Mouse (Mus musculus) retina, embryonic 14.5 days (tissue): ENCODE measurements at regions not wholly inside any gene's neighbourhood (a gene's known extent, or its start where the extent isn't known, plus 50 kb on each side); places are given as distances from the start of the nearest gene placed in this dataset.

Source experiments
- DNase-seq: peaks from one replicate; pipeline ENCODE4 v3.0.0-alpha.2; 2015; ENCODE audit warnings: low spot score

DNA sequence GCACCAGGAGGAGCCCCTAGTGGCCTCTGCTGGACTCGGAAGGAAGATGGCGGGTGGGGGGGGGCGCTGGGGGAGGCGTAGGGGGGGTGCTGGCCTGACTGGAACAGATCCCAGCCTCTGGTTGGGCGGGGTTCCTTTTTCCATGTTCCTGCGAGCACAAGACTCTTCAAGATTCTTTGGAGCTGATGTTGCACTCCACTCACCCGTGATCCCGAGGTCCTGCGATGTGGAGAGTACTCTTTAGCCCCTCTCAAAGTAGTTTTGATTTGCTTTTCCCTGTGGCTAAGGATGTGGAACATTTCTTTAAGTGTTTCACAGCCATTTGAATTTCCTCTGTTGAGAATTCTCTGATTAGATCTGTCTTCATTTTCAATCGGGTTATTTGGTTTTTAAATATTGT lies 269.8 kb upstream of the 2610301B20Rik start:
- no peak for DNase-seq

DNA sequence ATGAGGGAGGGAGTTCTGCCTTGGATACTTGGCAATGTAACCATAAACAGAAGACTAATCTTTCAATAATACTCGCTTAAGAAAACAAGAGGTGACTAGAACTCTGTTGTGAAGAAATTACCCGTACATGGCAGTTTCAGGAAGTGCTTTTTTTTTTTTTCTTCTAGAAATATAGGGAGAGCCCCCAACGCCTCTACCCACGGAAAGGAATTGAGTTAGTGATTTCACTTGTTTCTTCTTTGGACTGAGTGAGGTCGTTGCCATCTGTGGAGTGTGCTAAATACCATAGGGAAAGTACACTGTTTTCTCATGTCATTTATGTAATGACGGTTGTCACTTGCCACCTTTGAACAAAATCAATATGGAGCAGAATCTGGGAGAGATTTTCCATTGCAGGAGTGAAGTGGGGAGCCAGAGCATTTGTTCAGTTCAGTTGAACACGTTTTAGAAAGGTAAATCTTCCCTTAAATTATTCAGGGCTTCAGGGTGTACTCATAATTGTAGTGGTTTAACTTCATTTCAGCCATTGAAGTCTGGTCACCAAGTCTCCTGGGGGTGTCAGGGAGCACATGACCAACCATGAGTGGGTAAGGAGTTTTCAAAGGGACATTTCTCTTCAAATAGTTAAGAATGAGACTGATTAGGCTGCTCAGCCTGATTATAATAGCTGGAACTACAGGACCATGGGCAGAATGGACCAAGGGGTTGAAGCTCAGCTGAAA lies 266.3 kb upstream of the 2610301B20Rik start:
- DNase-seq = no peak

DNA sequence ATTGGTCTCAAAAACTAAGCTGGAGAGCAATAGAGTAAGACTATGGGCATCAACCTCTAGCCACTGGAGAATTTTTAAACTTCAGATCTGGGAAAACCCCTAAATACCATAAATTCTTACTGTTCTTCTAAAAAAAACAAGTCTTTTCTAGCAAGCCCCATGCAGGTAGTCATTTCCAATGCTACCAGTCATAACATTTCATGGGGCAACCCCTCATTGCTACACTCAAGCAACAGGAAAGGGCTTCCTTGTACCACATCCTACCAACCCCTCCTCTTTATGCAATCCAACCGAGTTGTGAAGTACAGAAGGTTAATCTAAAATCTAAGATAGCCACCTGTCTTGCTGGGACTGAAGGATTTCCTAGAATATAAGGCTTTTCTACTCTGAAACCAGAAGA lies 263.5 kb upstream of the 2610301B20Rik start:
- DNase-seq = no peak
